Mouse (Mus musculus): ENCODE data around the gene Kcna5. TPM values are rescaled to one million over a fixed set of nuclear protein-coding genes. Genes with fewer than 3 reads are reported as not detected.

Kcna5 gene
- polyA plus RNA-seq, 1 experiment: not detected

DNA sequence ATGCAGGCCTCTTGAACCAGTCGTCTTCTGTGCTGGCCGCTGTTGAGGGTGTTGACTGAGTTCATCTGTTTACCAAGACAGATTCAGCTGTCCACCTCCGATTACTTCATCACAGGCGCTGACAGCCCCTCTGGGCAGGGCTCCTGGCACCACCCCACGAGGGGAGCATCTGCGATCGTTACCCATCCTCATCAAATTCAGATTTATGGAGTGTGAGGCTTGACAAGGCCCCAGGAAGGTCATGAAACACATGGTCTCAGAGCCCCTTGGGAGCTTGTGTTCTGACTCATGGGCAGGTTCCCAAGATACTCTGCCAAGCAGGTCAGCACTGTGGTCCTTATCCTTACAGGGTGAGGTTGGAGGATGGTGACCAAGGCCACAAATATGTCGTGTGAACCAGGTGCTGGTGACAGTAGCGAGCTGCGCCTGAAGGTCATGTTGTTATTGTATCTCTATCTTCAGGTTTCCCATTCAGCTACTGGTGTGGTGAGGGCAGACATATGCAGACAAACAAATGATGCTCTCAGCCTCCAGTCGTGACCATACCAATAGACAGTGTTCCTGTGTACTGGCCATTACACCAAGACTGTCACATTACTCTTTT, 51.8 kb downstream of the Kcna5 start:
- H3K4me1 ChIP-seq (ENCODE audit: control insufficient read depth, insufficient read depth, low read length): peaks cover 20% of the 10 kb centered on the region
- no peak overlapping the region for H3K27ac ChIP-seq (ENCODE audit: insufficient read depth, low read length)
- no peak for TF ChIP-seq POLR2A (IDR thresholded peaks at IDR 0.05; ENCODE audit: low read depth, low read length)
- no peak for TF ChIP-seq CTCF (IDR thresholded peaks at IDR 0.05; ENCODE audit: borderline replicate concordance, insufficient read depth, low read length)
- no peak overlapping the region for H3K4me3 ChIP-seq (ENCODE audit: insufficient read depth, low read length)

Other genes with a start within 250 kb of the Kcna5 start
- gene Kcna1, start 111.0 kb upstream of the Kcna5 start, polyA plus RNA-seq (2011; ENCODE audit: insufficient read length, low read depth, missing spikeins): 0.83 TPM in 1 of 2 replicates, not detected in the other
- 1.8 and 2.2 TPM in 2 replicates for gene Kcna6, start 205.3 kb upstream of the Kcna5 start, polyA plus RNA-seq (2011; ENCODE audit: insufficient read length, low read depth, missing spikeins)